Mouse (Mus musculus) layer of hippocampus, adult 2 months (tissue): ENCODE measurements around the gene Usp29. TPM values are rescaled to one million over a fixed set of nuclear protein-coding genes. Genes with fewer than 3 reads are reported as not detected.
"Not testable (repeated sequence)": the region's sequence is repeated elsewhere in the genome, so short reads cannot be mapped to it uniquely, and the experiment has no call there.

Source experiments
- DNase-seq, 2 experiments: peaks; one replicate each; pipeline ENCODE4 v3.0.0; 2022; ENCODE audit warnings: low spot score in 2 of 2
- H3K27ac ChIP-seq: fragments of 200-600 bp; 2 replicates; pipeline ENCODE4 v1.8.1; 2022
- H3K4me3 ChIP-seq: fragments of 200-600 bp; 2 replicates; pipeline ENCODE4 v1.8.1; 2022; ENCODE audit warnings: mild to moderate bottlenecking
- CTCF ChIP-seq: fragments of 200-600 bp; conservative IDR thresholded peaks from 2 replicates; pipeline ENCODE4 v1.8.1; 2022; ENCODE audit warnings: antibody characterized with exemption, mild to moderate bottlenecking, moderate library complexity
- microRNA-seq, 2 experiments: library from miRNA; unstranded; fragments of <30 nt; microRNA quantifications; one replicate each; pipeline ENCODE4 v1.2.0; 2021
- total RNA-seq, 2 experiments: library from RNA; stranded (reverse); gene quantifications; 2 replicates each; pipeline ENCODE4 v1.2.3; 2021

Gene Usp29
- total RNA-seq, 2 experiments from 2014 or later, result 29.7 to 31.6 TPM

- no peak for DNase-seq
- peak; percentile 43 for TF ChIP-seq CTCF
- no peak overlapping the region for H3K27ac ChIP-seq
- no peak overlapping the region for H3K4me3 ChIP-seq
These were observed 228.2 kb downstream of the Usp29 start for GRCm38 (mm10) chr7:6958574-6958973.

- Histone ChIP-seq H3K4me3 (no peak overlapping the region), H3K27ac (no peak overlapping the region)
- DNase-seq, result no peak
- TF ChIP-seq CTCF, result no peak
These were observed 243.2 kb downstream of the Usp29 start for GRCm38 (mm10) chr7:6973566-6973965.

GRCm38 (mm10) chr7:6976890-6977289, 246.5 kb downstream of the Usp29 start:
- TF ChIP-seq CTCF, result no peak
- no peak overlapping the region for H3K27ac ChIP-seq
- no peak for DNase-seq
- no peak overlapping the region for H3K4me3 ChIP-seq

- not testable (repeated sequence) for H3K27ac ChIP-seq, H3K4me3 ChIP-seq, DNase-seq
These were observed 264.9 kb downstream of the Usp29 start, which contains the start of gene Aurkc for GRCm38 (mm10) chr7:6995251-6995650. TSS of gene Aurkc (plus strand) at chr7:6995300.

GRCm38 (mm10) chr7:6998914-6999313, 268.5 kb downstream of the Usp29 start:
- not testable (repeated sequence) for H3K4me3 ChIP-seq, H3K27ac ChIP-seq, DNase-seq

- H3K27ac ChIP-seq, H3K4me3 ChIP-seq, DNase-seq: not testable (repeated sequence)
These were observed 275.1 kb downstream of the Usp29 start for GRCm38 (mm10) chr7:7005441-7005840.

Small RNAs within 50 kb of the gene (microRNA-seq; reads per million reads assigned to microRNA genes)
- gene Mir3099, result 553 to 720 reads per million in 2 experiments

Other genes starting within 250 kb of the Usp29 start
- gene Olfr5, start 243.6 kb upstream of the Usp29 start, total RNA-seq, result not detected
- not detected for gene Olfr1347, start 230.8 kb upstream of the Usp29 start, total RNA-seq
- not detected for gene Olfr1348, start 221.8 kb upstream of the Usp29 start, total RNA-seq
- not detected for gene Olfr1349, start 207.6 kb upstream of the Usp29 start, total RNA-seq
- gene Olfr1350, start 165.7 kb upstream of the Usp29 start, total RNA-seq, result not detected
- gene Zim1, start 34.1 kb upstream of the Usp29 start, total RNA-seq, result 1 to 10 TPM; 5.0 to 6.5 TPM
- gene Peg3, start 147 bp upstream of the Usp29 start, total RNA-seq, result 100 to 1,000 TPM; 172 to 173 TPM